Mouse (Mus musculus) G1E (cell line): ENCODE data around the gene Cdc14b.

Experiments
- CTCF ChIP-seq: IDR thresholded peaks from 2 replicates; pipeline ENCODE4 v1.5.1; 2012; ENCODE audit warnings: low read depth, low read length, inconsistent platforms, mixed read lengths
- TAL1 ChIP-seq: conservative IDR thresholded peaks from 2 replicates; pipeline ENCODE4 v1.6.1; 2012; ENCODE audit warnings: low read depth, low read length, inconsistent platforms, mixed read lengths

DNA sequence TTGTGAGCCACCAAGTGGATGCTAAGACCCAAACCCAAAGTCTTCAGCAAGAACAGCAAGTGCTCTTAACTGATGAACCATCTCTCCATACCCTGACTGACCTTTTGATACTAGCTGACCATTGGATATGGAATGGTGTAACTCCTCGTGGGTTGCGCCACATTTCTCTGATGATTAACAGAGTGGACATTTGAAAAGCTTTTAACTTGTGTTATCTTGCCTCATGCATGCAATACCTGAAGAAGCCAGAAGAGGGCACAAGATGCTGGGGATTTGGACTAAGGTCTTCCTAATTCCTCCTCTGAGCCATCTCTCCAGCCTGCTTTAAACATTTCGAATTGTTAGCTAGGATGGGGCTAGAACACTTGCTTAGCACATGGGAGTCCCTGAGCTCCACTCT is 94.2 kb downstream of the Cdc14b start:
- TF ChIP-seq CTCF: peak; percentile 43; the same call in 1 of the 2 replicates
- no peak for TF ChIP-seq TAL1
